Mouse (Mus musculus): ENCODE data around the gene Mog. TPM values are rescaled to one million over a fixed set of nuclear protein-coding genes. Genes with fewer than 3 reads are reported as not detected.

Mog gene
- polyA plus RNA-seq, 1 experiment from 2014 or later = 0.13 TPM

DNA sequence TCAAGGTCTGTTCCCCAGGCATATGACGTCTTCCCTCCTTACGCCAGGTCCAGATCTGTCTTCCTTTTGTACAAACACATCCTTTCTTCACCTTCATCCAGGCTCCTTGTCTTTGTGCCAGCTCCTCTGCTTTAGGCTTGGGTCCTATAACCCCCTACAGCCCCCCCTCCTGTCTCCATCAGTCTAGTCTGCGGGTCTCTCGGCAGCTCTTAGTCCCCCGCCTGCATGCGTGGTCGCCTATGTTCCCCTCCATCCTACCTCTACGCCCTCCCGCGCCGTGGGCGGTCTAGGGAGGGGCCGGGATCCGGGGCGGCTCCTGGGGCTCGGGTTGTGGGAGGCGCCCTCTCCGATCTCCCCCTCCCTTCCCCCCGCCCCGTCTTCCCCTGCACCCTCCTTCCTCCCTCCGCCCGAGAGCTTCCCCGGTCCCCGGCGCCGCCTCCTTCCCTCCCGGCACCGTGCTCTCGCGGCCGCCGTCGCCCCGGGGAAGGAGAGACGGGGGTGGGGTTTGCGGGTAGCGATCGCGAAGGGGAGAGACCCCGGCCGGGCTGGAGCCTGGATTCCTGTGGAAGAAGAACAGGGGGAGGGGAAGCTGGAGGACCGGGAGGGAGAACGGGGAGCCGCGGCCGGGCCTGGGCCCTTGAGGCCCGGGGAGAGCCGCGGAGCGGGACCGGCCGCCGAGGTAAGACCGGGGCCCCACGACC, 22.6 kb upstream of the Mog start, which contains the start of gene Gabbr1:
Gene Gabbr1 (plus strand): TSS at position 356 of the 701 bp plus-strand sequence.
- no peak for TF ChIP-seq CTCF (IDR thresholded peaks at IDR 0.05; ENCODE audit: low read depth)

DNA sequence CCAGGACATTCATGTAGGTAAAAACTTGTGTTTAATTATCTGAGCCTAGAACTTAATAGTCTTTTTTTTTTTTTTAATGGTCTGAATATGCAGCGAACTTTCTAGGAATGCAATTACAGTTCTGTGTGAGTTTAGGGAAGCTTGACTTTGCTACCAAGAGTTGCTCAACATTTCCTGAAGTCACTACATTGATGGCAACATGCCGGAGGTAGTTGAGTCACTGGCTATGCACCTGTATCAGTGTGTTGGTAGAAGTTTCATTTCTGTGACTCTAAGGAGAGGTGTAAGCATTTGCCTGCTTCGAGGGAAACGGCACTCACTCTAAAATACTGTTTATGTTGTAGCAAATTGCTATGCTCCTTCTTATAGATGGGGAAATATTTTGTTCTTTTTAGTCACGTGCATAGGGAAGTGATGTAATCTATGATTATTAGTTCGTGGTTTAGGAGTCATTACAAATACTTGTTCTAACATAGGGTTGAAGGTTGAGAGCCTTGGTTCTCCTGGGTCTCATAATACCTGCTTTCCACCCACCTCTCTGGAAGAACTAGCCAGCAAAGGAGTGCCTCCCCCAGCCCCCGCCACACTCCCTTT, 21.6 kb upstream of the Mog start:
- Histone ChIP-seq H3K36me3 (ENCODE audit: insufficient read depth) (no peaks in the 10 kb centered on the region), H3K4me1 (ENCODE audit: insufficient read depth) (0 out of 2 replicates have a peak, but pooled peaks cover 6% of the 10 kb centered on the region), H3K9me3 (ENCODE audit: low read depth, low read length) (no peaks in the 10 kb centered on the region), H3K4me3 (ENCODE audit: low read depth, low read length) (peak overlapping the region; percentile 79), H3K27me3 (ENCODE audit: insufficient read depth, low read length) (no peaks in the 10 kb centered on the region; the same call in 1 of the 2 replicates), H3K27ac (ENCODE audit: low read depth) (no peak overlapping the region), H3K4me2 (peak overlapping the region; percentile 86), H3K9ac (0 out of 2 replicates have a peak overlapping the region, but pooled peaks have one; percentile 87)
- WGBS = 60% methylated on average over 7 of the region's 7 CpGs
- ATAC-seq (ENCODE audit: insufficient read depth) (no peak), DNase-seq (no peak)
- no peak for TF ChIP-seq CTCF (IDR thresholded peaks at IDR 0.05; ENCODE audit: low read depth)

More for the DNA sequence above, 22.6 kb upstream of the Mog start, which contains the start of gene Gabbr1:
- Histone ChIP-seq H3K27ac (ENCODE audit: low read depth) (peak within 1 kb of the TSS; percentile 81), H3K27me3 (ENCODE audit: insufficient read depth, low read length) (no peaks in the 10 kb centered on the region; the same call in 1 of the 2 replicates), H3K9me3 (ENCODE audit: low read depth, low read length) (no peaks in the 10 kb centered on the region), H3K4me2 (peak within 1 kb of the TSS; percentile 86), H3K4me3 (ENCODE audit: low read depth, low read length) (peak within 1 kb of the TSS; percentile 79), H3K9ac (peak within 1 kb of the TSS; percentile 87), H3K36me3 (ENCODE audit: insufficient read depth) (no peaks in the 10 kb centered on the region), H3K4me1 (ENCODE audit: insufficient read depth) (0 out of 2 replicates have a peak, but pooled peaks cover 6% of the 10 kb centered on the region)
- ATAC-seq (ENCODE audit: insufficient read depth) (peak; percentile 87), DNase-seq (peak; percentile 89)
- under 1% methylated on average over 40 of the region's 55 CpGs for WGBS

DNA sequence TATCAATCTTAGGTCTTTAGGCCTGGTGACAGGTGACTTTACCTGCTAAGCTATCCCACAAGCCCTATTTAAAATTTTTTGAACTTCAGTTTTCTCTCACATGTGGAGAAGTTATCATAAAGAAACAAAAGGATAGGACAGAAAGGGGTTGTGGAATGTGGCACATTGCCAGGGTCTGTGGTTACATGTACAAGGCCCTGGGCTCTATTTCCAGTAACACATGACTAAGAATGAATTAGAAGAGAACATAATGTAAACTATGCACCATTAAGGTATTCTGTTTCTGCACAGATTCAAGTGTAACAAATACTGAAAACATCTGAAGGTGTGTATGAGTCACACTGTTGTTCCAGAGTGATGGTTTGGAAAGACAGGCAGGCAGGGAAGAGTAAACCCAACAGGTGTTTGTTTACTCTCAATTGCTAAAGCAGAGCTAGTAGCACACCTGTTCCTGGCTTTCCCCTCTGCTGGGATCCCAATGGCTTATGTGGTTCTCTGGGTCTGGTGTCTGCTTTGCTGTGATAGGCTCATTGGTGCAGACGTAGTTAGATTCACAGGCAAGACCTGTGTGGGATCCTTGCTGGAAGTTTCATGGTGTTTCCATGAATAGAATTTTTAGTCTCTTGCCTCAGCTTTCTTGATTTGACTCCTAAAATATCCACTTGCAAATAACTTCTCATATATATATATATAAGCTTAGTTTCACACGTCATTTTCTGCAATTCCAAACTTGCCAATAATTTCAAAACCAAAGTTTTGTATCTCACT, 16.1 kb upstream of the Mog start:
- no peaks in the 10 kb centered on the region for H3K4me1 ChIP-seq (ENCODE audit: insufficient read depth)

DNA sequence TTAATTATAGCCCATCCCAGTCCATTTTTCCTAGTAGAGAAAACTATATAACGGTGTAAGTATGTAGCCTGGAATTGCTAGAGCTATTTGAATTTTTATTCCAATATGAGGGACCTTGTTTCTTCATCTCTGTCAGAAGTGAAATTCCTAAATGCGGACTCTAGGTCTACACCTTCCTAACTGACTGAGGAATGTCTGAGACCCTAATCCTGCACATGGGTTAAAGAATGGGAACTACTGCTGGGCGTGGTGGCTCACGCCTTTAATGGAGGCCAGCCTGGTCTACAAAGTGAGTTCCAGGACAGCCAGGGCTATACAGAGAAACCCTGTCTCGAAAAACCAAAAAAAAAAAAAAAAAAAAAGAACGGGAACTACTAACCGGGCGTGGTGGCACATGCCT, 6.0 kb upstream of the Mog start:
- Histone ChIP-seq H3K9me3 (ENCODE audit: low read depth, low read length) (no peaks in the 10 kb centered on the region), H3K27ac (ENCODE audit: low read depth) (peak overlapping the region; percentile 97), H3K4me1 (ENCODE audit: insufficient read depth) (no peaks in the 10 kb centered on the region), H3K36me3 (ENCODE audit: insufficient read depth) (no peaks in the 10 kb centered on the region), H3K4me2 (peak overlapping the region; percentile 60), H3K27me3 (ENCODE audit: insufficient read depth, low read length) (no peaks in the 10 kb centered on the region), H3K4me3 (ENCODE audit: low read depth, low read length) (peak overlapping the region; percentile 41), H3K9ac (0 out of 2 replicates have a peak overlapping the region, but pooled peaks have one; percentile 47)
- no peak for TF ChIP-seq CTCF (IDR thresholded peaks at IDR 0.05; ENCODE audit: low read depth)
- ATAC-seq (ENCODE audit: insufficient read depth) = peak; percentile 13; the same call in 1 of the 2 replicates
- WGBS = 63% methylated on average over 8 of the region's 8 CpGs
- no peak for DNase-seq

More for the DNA sequence above, 16.1 kb upstream of the Mog start:
- no peak overlapping the region for H3K9ac ChIP-seq
- no peak for DNase-seq
- no peak overlapping the region for H3K4me3 ChIP-seq (ENCODE audit: low read depth, low read length)
- no peak overlapping the region for H3K27ac ChIP-seq (ENCODE audit: low read depth)
- H3K27me3 ChIP-seq (ENCODE audit: insufficient read depth, low read length) = no peaks in the 10 kb centered on the region
- no peak overlapping the region for H3K4me2 ChIP-seq
- TF ChIP-seq CTCF (IDR thresholded peaks at IDR 0.05; ENCODE audit: low read depth) = no peak
- no peaks in the 10 kb centered on the region for H3K36me3 ChIP-seq (ENCODE audit: insufficient read depth)
- no peaks in the 10 kb centered on the region for H3K9me3 ChIP-seq (ENCODE audit: low read depth, low read length)
- ATAC-seq (ENCODE audit: insufficient read depth) = no peak
- 67% methylated on average over 2 of the region's 2 CpGs for WGBS

DNA sequence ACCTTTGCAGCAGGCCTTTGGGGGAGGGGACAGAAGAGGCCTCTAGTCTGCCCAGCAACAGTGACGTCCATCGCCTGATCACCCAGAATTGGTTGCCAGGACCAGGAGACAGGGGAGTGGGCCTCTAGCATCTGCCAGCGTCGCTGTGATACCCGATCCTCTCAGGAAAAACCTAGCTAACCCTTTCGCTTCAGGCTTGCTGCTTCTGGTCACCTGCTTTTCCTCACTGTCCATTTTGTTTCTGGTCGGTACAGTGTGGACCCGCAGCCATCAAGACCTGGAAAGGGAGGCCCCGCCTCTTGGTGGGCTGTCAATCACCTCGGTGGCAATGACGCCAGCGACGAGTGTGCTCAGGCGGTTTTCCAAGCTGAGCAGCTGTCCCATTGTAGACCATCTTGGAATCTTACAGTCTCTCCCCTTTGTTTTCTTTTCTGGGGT, 5.5 kb upstream of the Mog start:
- H3K9ac ChIP-seq = peak overlapping the region; percentile 47
- WGBS = under 1% methylated on average over 14 of the region's 14 CpGs
- peak; percentile 98 for DNase-seq

DNA sequence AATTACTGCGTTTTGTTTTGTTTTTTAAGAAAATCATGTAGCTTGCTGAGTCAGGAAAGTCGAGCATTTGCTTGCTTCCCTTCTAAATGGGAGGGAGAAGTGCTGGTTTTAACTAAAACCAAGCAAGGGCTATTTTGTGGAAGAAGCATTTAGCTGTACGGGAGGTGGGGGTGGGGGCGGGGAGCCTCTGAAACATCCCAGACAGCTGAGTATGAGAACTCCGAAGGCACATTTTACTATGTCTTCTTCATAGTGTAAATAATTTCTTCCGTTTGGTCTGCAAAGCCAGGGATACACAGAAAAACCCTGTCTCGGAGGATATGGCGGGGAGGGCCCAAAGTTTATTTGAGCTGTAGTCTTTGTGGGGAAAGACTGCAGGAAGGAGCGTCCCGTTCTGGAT, 5.0 kb upstream of the Mog start:
- Histone ChIP-seq H3K27ac (ENCODE audit: low read depth) (peak overlapping the region; percentile 97), H3K9me3 (ENCODE audit: low read depth, low read length) (no peaks in the 10 kb centered on the region), H3K27me3 (ENCODE audit: insufficient read depth, low read length) (no peaks in the 10 kb centered on the region), H3K36me3 (ENCODE audit: insufficient read depth) (no peaks in the 10 kb centered on the region), H3K4me3 (ENCODE audit: low read depth, low read length) (peak overlapping the region; percentile 41), H3K4me1 (ENCODE audit: insufficient read depth) (no peaks in the 10 kb centered on the region), H3K4me2 (peak overlapping the region; percentile 60), H3K9ac (peak overlapping the region; percentile 47)
- WGBS = 2% methylated on average over 10 of the region's 10 CpGs
- TF ChIP-seq CTCF (IDR thresholded peaks at IDR 0.05; ENCODE audit: low read depth) = no peak
- DNase-seq = no peak
- peak; percentile 62 for ATAC-seq (ENCODE audit: insufficient read depth)

More for the DNA sequence above, 5.5 kb upstream of the Mog start:
- peak; percentile 99 for ATAC-seq (ENCODE audit: insufficient read depth)
- Histone ChIP-seq H3K4me1 (ENCODE audit: insufficient read depth) (no peaks in the 10 kb centered on the region), H3K4me3 (ENCODE audit: low read depth, low read length) (peak overlapping the region; percentile 41), H3K9me3 (ENCODE audit: low read depth, low read length) (no peaks in the 10 kb centered on the region), H3K4me2 (peak overlapping the region; percentile 60), H3K27ac (ENCODE audit: low read depth) (peak overlapping the region; percentile 97), H3K27me3 (ENCODE audit: insufficient read depth, low read length) (no peaks in the 10 kb centered on the region), H3K36me3 (ENCODE audit: insufficient read depth) (no peaks in the 10 kb centered on the region)
- no peak for TF ChIP-seq CTCF (IDR thresholded peaks at IDR 0.05; ENCODE audit: low read depth)
